Mouse (Mus musculus): ENCODE data around the gene Vars. TPM values are rescaled to one million over a fixed set of nuclear protein-coding genes. Genes with fewer than 3 reads are reported as not detected.

Vars gene
- total and polyA plus RNA-seq, 2 experiments from 2014 or later, result 40.9 to 97.8 TPM

DNA sequence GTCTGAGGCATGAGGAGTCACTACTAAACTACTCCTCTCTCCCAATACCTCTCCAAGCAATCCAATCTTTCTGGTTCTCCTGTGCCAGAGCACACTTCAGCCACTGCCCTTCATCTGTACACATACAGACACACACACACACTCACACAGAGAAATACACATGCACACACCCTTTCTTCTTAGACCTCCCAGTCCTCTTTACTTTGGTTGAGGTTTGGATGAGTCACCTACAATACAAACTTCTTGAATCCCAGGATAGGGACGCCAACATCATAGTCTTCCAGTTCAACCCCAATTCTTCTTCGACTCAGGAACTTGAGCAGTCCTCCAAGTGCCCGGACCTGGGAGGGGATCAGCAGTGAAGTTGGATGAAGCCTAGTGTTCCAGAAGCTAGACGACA lies 43.0 kb downstream of the Vars start:
- Histone ChIP-seq H3K4me2 (ENCODE audit: low read depth, low read length, poor library complexity, severe bottlenecking) (no peak overlapping the region), H3K9me3 (ENCODE audit: low read length) (no peaks in the 10 kb centered on the region), H3K4me1 (ENCODE audit: insufficient read depth, low read length) (no peaks in the 10 kb centered on the region; the same call in 1 of the 2 replicates), H3K4me3 (ENCODE audit: low read depth, low read length) (no peak overlapping the region), H3K27me3 (ENCODE audit: insufficient read depth, low read length) (no peaks in the 10 kb centered on the region), H3K9ac (replicated peaks; ENCODE audit: low read length, poor library complexity, severe bottlenecking) (no peak overlapping the region), H3K36me3 (ENCODE audit: insufficient read depth, low read length) (no peaks in the 10 kb centered on the region), H3K27ac (ENCODE audit: low read depth, low read length) (no peak overlapping the region)
- no peak for DNase-seq (ENCODE audit: low spot score)
- WGBS, result 94% methylated on average over 4 of the region's 4 CpGs
- ATAC-seq (ENCODE audit: low FRiP score), result no peak
- TF ChIP-seq CTCF (IDR thresholded peaks at IDR 0.05), result no peak

DNA sequence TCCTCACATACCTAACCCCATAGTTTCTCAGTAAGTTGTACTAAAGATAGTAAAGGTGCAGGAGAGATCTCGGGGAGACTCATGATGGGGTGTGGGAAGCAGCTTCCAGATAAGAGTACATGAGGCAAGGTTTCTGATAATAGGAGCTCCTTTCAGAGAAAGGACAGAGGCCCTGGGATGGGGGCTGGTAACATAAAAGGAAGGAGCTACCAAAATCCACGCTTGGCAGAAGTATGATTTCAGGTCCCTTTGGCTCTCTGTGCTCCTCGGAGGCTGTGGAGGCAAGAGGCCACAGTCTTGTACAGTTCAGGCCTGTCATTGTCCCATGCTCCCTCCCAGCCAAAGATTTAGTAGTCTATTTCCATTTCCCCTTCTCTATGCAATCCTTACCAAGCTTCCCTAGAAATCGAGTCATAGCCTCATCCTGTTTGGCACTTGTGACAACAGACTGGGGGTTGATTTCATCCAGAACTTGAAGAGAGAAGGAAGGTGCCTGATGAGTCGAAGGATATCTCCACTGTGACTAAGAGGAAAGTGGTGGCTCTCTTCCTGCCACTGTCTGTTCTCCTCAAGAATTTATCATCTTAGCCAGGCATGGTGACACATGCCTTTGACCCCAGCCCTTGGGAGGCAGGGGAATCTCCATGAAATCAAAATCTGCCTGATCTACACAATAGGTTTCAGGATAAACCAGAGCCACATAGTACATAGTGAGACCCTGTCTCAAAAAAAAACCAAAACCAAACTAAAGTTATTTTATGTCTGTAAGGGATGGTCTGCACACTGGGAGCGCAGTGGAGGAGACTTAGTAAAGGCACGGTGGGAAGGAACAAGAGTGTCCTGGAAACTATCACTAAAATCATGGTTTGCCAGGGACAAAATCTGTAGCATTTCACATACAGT lies 44.4 kb downstream of the Vars start:
- no peak for ATAC-seq (ENCODE audit: low FRiP score)
- no peak overlapping the region for H3K27ac ChIP-seq (ENCODE audit: low read depth, low read length)
- no peak for TF ChIP-seq CTCF (IDR thresholded peaks at IDR 0.05)
- no peaks in the 10 kb centered on the region; the same call in 1 of the 2 replicates for H3K4me1 ChIP-seq (ENCODE audit: insufficient read depth, low read length)
- H3K4me3 ChIP-seq (ENCODE audit: low read depth, low read length), result no peak overlapping the region; the same call in 1 of the 2 replicates
- no peaks in the 10 kb centered on the region for H3K36me3 ChIP-seq (ENCODE audit: insufficient read depth, low read length)
- no peaks in the 10 kb centered on the region for H3K9me3 ChIP-seq (ENCODE audit: low read length)
- H3K9ac ChIP-seq (replicated peaks; ENCODE audit: low read length, poor library complexity, severe bottlenecking), result peak overlapping the region; percentile 77; the same call in 1 of the 2 replicates
- WGBS, result 84% methylated on average over 7 of the region's 7 CpGs
- H3K4me2 ChIP-seq (ENCODE audit: low read depth, low read length, poor library complexity, severe bottlenecking), result peak overlapping the region; percentile 98
- no peaks in the 10 kb centered on the region for H3K27me3 ChIP-seq (ENCODE audit: insufficient read depth, low read length)
- no peak for DNase-seq (ENCODE audit: low spot score)

- Histone ChIP-seq H3K4me2 (ENCODE audit: low read depth, low read length, poor library complexity, severe bottlenecking) (peak overlapping the region; percentile 98), H3K9ac (replicated peaks; ENCODE audit: low read length, poor library complexity, severe bottlenecking) (peak overlapping the region; percentile 77), H3K9me3 (ENCODE audit: low read length) (no peaks in the 10 kb centered on the region), H3K27me3 (ENCODE audit: insufficient read depth, low read length) (no peaks in the 10 kb centered on the region), H3K27ac (ENCODE audit: low read depth, low read length) (peak overlapping the region; percentile 47; the same call in 1 of the 2 replicates), H3K4me1 (ENCODE audit: insufficient read depth, low read length) (no peaks in the 10 kb centered on the region; the same call in 1 of the 2 replicates), H3K4me3 (ENCODE audit: low read depth, low read length) (peak overlapping the region; percentile 59), H3K36me3 (ENCODE audit: insufficient read depth, low read length) (no peaks in the 10 kb centered on the region)
- ATAC-seq (ENCODE audit: low FRiP score) (peak; percentile 17), DNase-seq (ENCODE audit: low spot score) (no peak)
- no peak for TF ChIP-seq CTCF (IDR thresholded peaks at IDR 0.05)
- 6% methylated on average over 39 of the region's 48 CpGs for WGBS
Measured at GRCm38 (mm10) chr17:35045807-35046680, 45.3 kb downstream of the Vars start.

DNA sequence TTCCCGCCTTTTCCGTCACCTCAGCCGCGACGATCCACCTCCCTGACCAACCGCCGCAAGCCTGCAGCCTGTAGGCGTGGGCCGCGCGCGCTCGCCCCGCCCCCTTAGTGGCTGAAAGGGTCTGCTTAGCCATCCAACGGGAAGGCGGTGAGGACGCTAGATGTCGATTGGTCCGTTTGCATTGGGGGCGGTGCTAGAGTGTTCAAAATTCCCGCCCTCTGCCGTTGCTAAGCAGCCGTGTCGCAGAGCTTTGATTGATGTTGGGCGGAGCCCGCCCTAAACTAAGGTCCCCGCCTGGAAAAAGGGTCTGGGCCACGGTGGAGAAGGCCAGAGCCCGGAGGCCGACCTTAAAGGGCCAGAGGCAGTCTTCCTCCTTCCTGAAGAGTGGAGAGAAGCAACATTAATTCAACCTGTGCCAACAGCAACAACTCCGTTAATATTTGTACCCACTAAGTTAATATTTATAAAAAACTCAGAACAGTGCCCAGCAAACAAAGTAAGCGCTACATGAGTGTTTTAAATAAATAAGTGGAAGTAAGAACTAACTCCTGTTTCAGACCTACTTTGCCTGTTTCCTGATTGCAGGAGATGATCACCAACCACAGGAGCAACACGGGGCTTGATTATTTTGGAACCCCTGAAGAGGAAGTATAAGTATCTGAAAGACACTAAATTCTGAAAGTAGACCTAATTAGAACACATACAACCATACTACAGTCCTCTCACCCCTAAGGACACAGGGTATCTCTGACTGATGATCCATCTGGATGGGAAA lies 46.1 kb downstream of the Vars start, which contains the start of gene Msh5:
Gene Msh5, minus strand, starts transcription at position 65 of the 775 bp plus-strand sequence.
- DNase-seq (ENCODE audit: low spot score) (peak; percentile 99), ATAC-seq (ENCODE audit: low FRiP score) (peak; percentile 99)
- 3% methylated on average over 33 of the region's 33 CpGs for WGBS
- Histone ChIP-seq H3K27me3 (ENCODE audit: insufficient read depth, low read length) (no peaks in the 10 kb centered on the region), H3K27ac (ENCODE audit: low read depth, low read length) (peak within 1 kb of the TSS; percentile 47; the same call in 1 of the 2 replicates), H3K9ac (replicated peaks; ENCODE audit: low read length, poor library complexity, severe bottlenecking) (peak within 1 kb of the TSS; percentile 77), H3K9me3 (ENCODE audit: low read length) (no peaks in the 10 kb centered on the region), H3K4me1 (ENCODE audit: insufficient read depth, low read length) (no peaks in the 10 kb centered on the region; the same call in 1 of the 2 replicates), H3K4me2 (ENCODE audit: low read depth, low read length, poor library complexity, severe bottlenecking) (peak within 1 kb of the TSS; percentile 98), H3K36me3 (ENCODE audit: insufficient read depth, low read length) (no peaks in the 10 kb centered on the region), H3K4me3 (ENCODE audit: low read depth, low read length) (peak within 1 kb of the TSS; percentile 59)
- no peak for TF ChIP-seq CTCF (IDR thresholded peaks at IDR 0.05)

- no peak overlapping the region for H3K9ac ChIP-seq (replicated peaks; ENCODE audit: low read length, poor library complexity, severe bottlenecking)
- H3K9me3 ChIP-seq (ENCODE audit: low read length), result no peaks in the 10 kb centered on the region
- no peak for DNase-seq (ENCODE audit: low spot score)
- no peak overlapping the region for H3K4me3 ChIP-seq (ENCODE audit: low read depth, low read length)
- no peaks in the 10 kb centered on the region; the same call in 1 of the 2 replicates for H3K4me1 ChIP-seq (ENCODE audit: insufficient read depth, low read length)
- ATAC-seq (ENCODE audit: low FRiP score), result no peak
- WGBS, result 46% methylated on average over 1 of the region's 1 CpGs
- H3K4me2 ChIP-seq (ENCODE audit: low read depth, low read length, poor library complexity, severe bottlenecking), result no peak overlapping the region
- no peak overlapping the region for H3K27ac ChIP-seq (ENCODE audit: low read depth, low read length)
- TF ChIP-seq CTCF (IDR thresholded peaks at IDR 0.05), result no peak
- H3K36me3 ChIP-seq (ENCODE audit: insufficient read depth, low read length), result no peaks in the 10 kb centered on the region
- H3K27me3 ChIP-seq (ENCODE audit: insufficient read depth, low read length), result no peaks in the 10 kb centered on the region
Measured at GRCm38 (mm10) chr17:35047688-35048087, 46.9 kb downstream of the Vars start.
